Mouse (Mus musculus) brain, embryonic 14.5 days (tissue): ENCODE measurements around the gene Mptx2.

ENCODE experiments used
- CTCF ChIP-seq: fragments of 200-500 bp; IDR thresholded peaks from 2 replicates; pipeline ENCODE4 v1.5.1; 2012; ENCODE audit warnings: inconsistent platforms, mild to moderate bottlenecking, moderate library complexity, borderline replicate concordance; ENCODE audit not compliant: insufficient read depth, insufficient read length; ENCODE audit errors: extremely low read depth
- POLR2A ChIP-seq: fragments of 200-500 bp; IDR thresholded peaks from 2 replicates; pipeline ENCODE4 v1.6.1; 2012; ENCODE audit warnings: mild to moderate bottlenecking, inconsistent platforms, borderline replicate concordance; ENCODE audit not compliant: poor library complexity, insufficient read depth, insufficient read length, severe bottlenecking; ENCODE audit errors: extremely low read depth

DNA sequence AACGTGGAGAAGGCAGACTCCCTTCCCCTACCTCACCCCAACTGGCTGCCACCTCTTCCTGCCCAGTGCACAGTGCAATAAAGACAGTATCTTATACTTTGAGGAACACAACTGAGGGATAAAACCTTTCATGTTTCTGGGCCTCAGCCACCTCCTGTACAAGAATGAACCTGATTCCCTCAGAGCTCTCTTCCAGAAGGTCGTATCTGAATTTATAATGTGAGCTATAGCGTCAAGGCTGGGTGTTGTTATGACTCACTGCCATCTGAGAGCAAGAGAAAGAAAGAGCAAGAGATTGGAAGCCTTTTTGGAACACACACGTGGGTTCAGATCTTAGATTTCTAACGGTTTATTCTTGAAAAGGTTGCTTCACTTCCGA is 44.7 kb upstream of the Mptx2 start:
- TF ChIP-seq CTCF (no peak), POLR2A (no peak)
